Mouse (Mus musculus) gastrocnemius, adult 8-10 months (tissue): ENCODE measurements around the gene H1f0. TPM values are rescaled to one million over a fixed set of nuclear protein-coding genes. Genes with fewer than 3 reads are reported as not detected.
"Not testable (repeated sequence)": the region's sequence is repeated elsewhere in the genome, so short reads cannot be mapped to it uniquely, and the experiment has no call there.

ENCODE experiments used
- DNase-seq, 2 experiments: peaks; one replicate each; pipeline ENCODE4 v3.0.0; 2022; ENCODE audit warnings: low spot score in 2 of 2
- total RNA-seq, 4 experiments: library from RNA; stranded (reverse); gene quantifications; 2 replicates each; pipeline ENCODE4 v1.2.4; 2022

Gene H1f0
- total RNA-seq, 4 experiments from 2014 or later = 84.7 to 103 (median 92.1) TPM

GRCm38 (mm10) chr15:79003079-79003478, 25.2 kb upstream of the H1f0 start:
- no peak for DNase-seq

- DNase-seq = no peak
These were observed 22.7 kb upstream of the H1f0 start for GRCm38 (mm10) chr15:79005581-79005980.

- DNase-seq = no peak
These were observed 21.6 kb upstream of the H1f0 start for GRCm38 (mm10) chr15:79006638-79007037.

GRCm38 (mm10) chr15:79007059-79007458, 21.2 kb upstream of the H1f0 start:
- no peak for DNase-seq

- DNase-seq = not testable (repeated sequence)
These were observed 20.4 kb upstream of the H1f0 start for GRCm38 (mm10) chr15:79007836-79008235.

- DNase-seq = no peak
These were observed 18.5 kb upstream of the H1f0 start for GRCm38 (mm10) chr15:79009734-79010133.

- no peak for DNase-seq
These were observed 16.7 kb upstream of the H1f0 start for GRCm38 (mm10) chr15:79011550-79011949.

GRCm38 (mm10) chr15:79013382-79013781, 14.9 kb upstream of the H1f0 start:
- DNase-seq = no peak

- DNase-seq = no peak
These were observed 10.1 kb upstream of the H1f0 start for GRCm38 (mm10) chr15:79018191-79018590.

- DNase-seq = no peak
These were observed 9.4 kb upstream of the H1f0 start for GRCm38 (mm10) chr15:79018886-79019285.

GRCm38 (mm10) chr15:79022671-79023230, 5.5 kb upstream of the H1f0 start:
- DNase-seq = no peak

- no peak for DNase-seq
These were observed 4.9 kb upstream of the H1f0 start for GRCm38 (mm10) chr15:79023366-79023765.

- DNase-seq = no peak
These were observed 2.5 kb upstream of the H1f0 start for GRCm38 (mm10) chr15:79025687-79026308.

- DNase-seq = no peak
These were observed 1.5 kb upstream of the H1f0 start for GRCm38 (mm10) chr15:79026511-79027290.

GRCm38 (mm10) chr15:79027291-79028205, 702 bp upstream of the H1f0 start:
- DNase-seq = peak in 1 of 2 experiments; percentile 28

- DNase-seq = no peak
These were observed 704 bp downstream of the H1f0 start for GRCm38 (mm10) chr15:79028823-79029484.

GRCm38 (mm10) chr15:79029519-79030241, 1.4 kb downstream of the H1f0 start:
- DNase-seq = no peak

GRCm38 (mm10) chr15:79030551-79031435, 2.5 kb downstream of the H1f0 start:
- DNase-seq = peak; percentile 85 to 94

GRCm38 (mm10) chr15:79031908-79032307, 3.7 kb downstream of the H1f0 start:
- DNase-seq = not testable (repeated sequence)
